Comparison of ENCODE assay signal across 9 mouse cellular contexts in the genomic region with DNA sequence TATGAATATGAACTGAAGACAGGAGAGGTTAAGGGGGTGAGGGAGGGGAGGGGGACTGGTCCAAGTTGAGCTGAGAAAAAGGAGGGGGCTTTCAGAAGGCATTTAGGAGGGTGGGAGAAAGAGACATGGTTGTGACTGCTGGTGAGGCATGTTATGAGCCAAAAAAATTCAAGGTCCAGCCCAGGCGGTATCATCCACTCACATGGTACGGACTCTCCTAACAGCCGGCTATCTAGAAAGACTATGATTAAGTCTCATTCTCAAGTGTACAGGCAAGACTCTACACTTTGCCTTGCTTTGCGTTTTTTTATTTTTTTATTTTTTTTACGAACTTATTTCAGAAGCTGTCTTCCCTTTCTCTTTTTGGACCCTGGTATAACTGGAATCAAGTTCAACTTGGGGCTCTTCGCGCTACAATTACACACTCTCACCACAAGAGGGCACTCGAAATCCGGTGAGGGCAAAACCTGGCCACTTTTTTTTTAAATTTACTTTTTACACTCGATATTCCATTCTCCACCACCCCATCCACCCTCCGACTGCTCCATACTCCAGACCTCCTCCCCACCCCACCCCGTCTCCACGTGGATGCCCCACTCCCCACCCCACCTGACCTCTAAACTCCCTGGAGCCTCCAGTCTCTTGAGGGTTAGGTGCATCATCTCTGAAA.
DNase-seq lines count a peak whose midpoint lies in the region; ATAC-seq and TF ChIP-seq lines count a peak whose summit lies in the region.
"Had no signal": no experiment of that assay in that cellular context is flagged by ENCODE, and none has a peak within 500 bp of the region (broad histone marks: within the 10 kb centered on the region; RNA-seq: fewer than 3 reads in every experiment).

No protein-coding gene starts in this region.

- 28% methylated on average over 13 of the region's 13 CpGs for WGBS in kidney, postnatal 0 days
- WGBS in midbrain, embryonic 16.5 days: 32% methylated on average over 13 of the region's 13 CpGs

- intact Hi-C loops in gastrocnemius, adult 2 months (cut with DNase I): loop anchor here (10.0 kb wide), 1 partner anchor 415 kb away; no protein-coding TSS in a partner anchor
- intact Hi-C loops in gastrocnemius, postnatal 36 days (cut with DNase I): loop anchor here (5.0 kb wide), 1 partner anchor 412 kb away; no protein-coding TSS in a partner anchor

- H3K9me3 ChIP-seq in kidney, postnatal 0 days (replicated peaks; ENCODE audit: low read length): no peaks in the 10 kb centered on the region
- peaks cover 3% of the 10 kb centered on the region; the same call in 1 of the 2 replicates for H3K9me3 ChIP-seq in midbrain, embryonic 16.5 days (replicated peaks; ENCODE audit: control insufficient read depth, low read length, poor library complexity, severe bottlenecking)
- H3K9me3 ChIP-seq: liver, embryonic 13.5 days had no signal

- no peak for TF ChIP-seq POLR2A in embryonic fibroblast, embryonic 13.5 days (IDR thresholded peaks at IDR 0.05; ENCODE audit: low read depth, low read length)

- peak; percentile 58 for DNase-seq in gastrocnemius, adult 2 months
- no peak for DNase-seq in gastrocnemius, postnatal 36 days
- DNase-seq in 3134 (ENCODE audit: extremely low read depth, insufficient read length, low spot score): peak; percentile 9
- peak; percentile 21 for DNase-seq in adrenal gland, adult 2 months
- peak; percentile 72 for DNase-seq in kidney, postnatal 0 days (ENCODE audit: low spot score)
- no peak for DNase-seq in T-cell, adult 2 months (ENCODE audit: low spot score)
- DNase-seq: liver, embryonic 13.5 days had no signal

- H3K4me2 ChIP-seq in kidney, postnatal 0 days (ENCODE audit: low read length): no peak overlapping the region
- no peak overlapping the region for H3K4me2 ChIP-seq in midbrain, embryonic 16.5 days (ENCODE audit: low read length)
- H3K4me2 ChIP-seq: liver, embryonic 13.5 days had no signal

- no peak overlapping the region for H3K4me3 ChIP-seq in gastrocnemius, adult 2 months
- no peak overlapping the region for H3K4me3 ChIP-seq in embryonic fibroblast, embryonic 13.5 days (ENCODE audit: insufficient read depth, low read length)
- H3K4me3 ChIP-seq in kidney, postnatal 0 days (replicated peaks; ENCODE audit: low read depth, low read length): no peak overlapping the region
- H3K4me3 ChIP-seq in midbrain, embryonic 16.5 days (ENCODE audit: low read depth, low read length): no peak overlapping the region
- H3K4me3 ChIP-seq: liver, embryonic 13.5 days had no signal

- no peak for ATAC-seq in kidney, postnatal 0 days (replicated peaks; ENCODE audit: low FRiP score, low read depth)
- ATAC-seq in midbrain, embryonic 16.5 days: 0 out of 2 replicates have a peak, but pooled peaks have one; percentile 22

- H3K27ac ChIP-seq in gastrocnemius, adult 2 months: no peak overlapping the region
- H3K27ac ChIP-seq in embryonic fibroblast, embryonic 13.5 days (ENCODE audit: insufficient read depth, low read length): no peak overlapping the region
- H3K27ac ChIP-seq in kidney, postnatal 0 days: no peak overlapping the region
- no peak overlapping the region for H3K27ac ChIP-seq in midbrain, embryonic 16.5 days (ENCODE audit: low read length)
- H3K27ac ChIP-seq: liver, embryonic 13.5 days had no signal

- TF ChIP-seq CTCF in gastrocnemius, adult 2 months (IDR thresholded peaks at IDR 0.05): peak; percentile 86
- peak; percentile 23; the same call in 1 of the 2 replicates for TF ChIP-seq CTCF in embryonic fibroblast, embryonic 13.5 days (IDR thresholded peaks at IDR 0.05; ENCODE audit: borderline replicate concordance, insufficient read depth, low read length)
- TF ChIP-seq CTCF in kidney, postnatal 0 days (IDR thresholded peaks at IDR 0.05; ENCODE audit: low read depth): peak; percentile 73

- H3K27me3 ChIP-seq in kidney, postnatal 0 days (ENCODE audit: insufficient read depth, low read length): no peaks in the 10 kb centered on the region
- H3K27me3 ChIP-seq in midbrain, embryonic 16.5 days (ENCODE audit: control insufficient read depth, insufficient read depth, low read depth, low read length): no peaks in the 10 kb centered on the region
- H3K27me3 ChIP-seq: liver, embryonic 13.5 days had no signal

- H3K4me1 ChIP-seq in embryonic fibroblast, embryonic 13.5 days (ENCODE audit: control insufficient read depth, insufficient read depth, low read length): peaks cover 3% of the 10 kb centered on the region; the same call in 1 of the 2 replicates
- H3K4me1 ChIP-seq in kidney, postnatal 0 days (replicated peaks; ENCODE audit: insufficient read depth, low read length): no peaks in the 10 kb centered on the region
- peaks cover 18% of the 10 kb centered on the region for H3K4me1 ChIP-seq in midbrain, embryonic 16.5 days (ENCODE audit: control insufficient read depth, insufficient read depth, low read length)
- H3K4me1 ChIP-seq: liver, embryonic 13.5 days had no signal

- no peaks in the 10 kb centered on the region for H3K36me3 ChIP-seq in kidney, postnatal 0 days (ENCODE audit: insufficient read depth, low read length)
- 0 out of 2 replicates have a peak, but pooled peaks cover 3% of the 10 kb centered on the region for H3K36me3 ChIP-seq in midbrain, embryonic 16.5 days (ENCODE audit: control insufficient read depth, insufficient read depth, low read length)
- H3K36me3 ChIP-seq: liver, embryonic 13.5 days had no signal

- no peak overlapping the region for H3K9ac ChIP-seq in kidney, postnatal 0 days (ENCODE audit: low read depth, low read length)
- H3K9ac ChIP-seq in midbrain, embryonic 16.5 days (ENCODE audit: low read depth, low read length): no peak overlapping the region
- H3K9ac ChIP-seq: liver, embryonic 13.5 days had no signal

Comparison
In these comparisons a context has a peak if more than half of its experiments do, and no peak if none do; other contexts are left out.
1. DNase-seq: peak in gastrocnemius, adult 2 months (single experiment), 3134 (single experiment), adrenal gland, adult 2 months (single experiment) and kidney, postnatal 0 days (single experiment); none in gastrocnemius, postnatal 36 days (0 of 2) and T-cell, adult 2 months (single experiment).
2. CTCF ChIP-seq: peak in every context shown above with its lines; median percentile 86 in gastrocnemius, adult 2 months; 73 in kidney, postnatal 0 days; 23 in embryonic fibroblast, embryonic 13.5 days.